Mouse (Mus musculus) midbrain, embryonic 10.5 days (tissue): ENCODE measurements around the gene Golga7b. TPM values are rescaled to one million over a fixed set of nuclear protein-coding genes. Genes with fewer than 3 reads are reported as not detected.

Experiments
- DNase-seq: peaks from one replicate; pipeline ENCODE4 v3.0.0-alpha.2; 2017; ENCODE audit warnings: low spot score
- H3K27ac ChIP-seq: fragments of 300-500 bp; sonication (generic); replicated peaks from 2 replicates; pipeline ENCODE4 v1.5.1; 2016; ENCODE audit warnings: mild to moderate bottlenecking
- H3K27me3 ChIP-seq: fragments of 300-500 bp; sonication (generic); 2 replicates; pipeline ENCODE4 v1.6.1; 2016; ENCODE audit warnings: low read depth, mild to moderate bottlenecking; ENCODE audit not compliant: poor library complexity, severe bottlenecking
- H3K36me3 ChIP-seq: fragments of 300-500 bp; sonication (generic); 2 replicates; pipeline ENCODE4 v1.6.1; 2016; ENCODE audit warnings: mild to moderate bottlenecking, moderate library complexity
- H3K4me1 ChIP-seq: fragments of 300-500 bp; sonication (generic); 2 replicates; pipeline ENCODE4 v1.6.1; 2016
- H3K4me3 ChIP-seq: fragments of 300-500 bp; sonication (generic); 2 replicates; pipeline ENCODE4 v1.5.1; 2016; ENCODE audit warnings: mild to moderate bottlenecking, moderate library complexity
- H3K9me3 ChIP-seq: fragments of 300-500 bp; sonication (generic); replicated peaks from 2 replicates; pipeline ENCODE4 v1.6.1; 2016; ENCODE audit warnings: mild to moderate bottlenecking
- WGBS: fragments of 180-500 bp; shearing (Covaris S2); methylation state at CpG from one replicate; pipeline ENCODE4 v1.1.7; 2016; 5-methylcytosine and 5-hydroxymethylcytosine counted together
- polyA plus RNA-seq: library from polyadenylated mRNA; unstranded; fragments of >200 nt; fragmentation: Nextera tagmentation; extraction: Ambion mirVana; gene quantifications from 2 replicates; pipeline ENCODE4 v1.2.1, GENCODE M21; 2016

Golga7b gene
- polyA plus RNA-seq, 1 experiment from 2014 or later: 1.0 TPM

DNA sequence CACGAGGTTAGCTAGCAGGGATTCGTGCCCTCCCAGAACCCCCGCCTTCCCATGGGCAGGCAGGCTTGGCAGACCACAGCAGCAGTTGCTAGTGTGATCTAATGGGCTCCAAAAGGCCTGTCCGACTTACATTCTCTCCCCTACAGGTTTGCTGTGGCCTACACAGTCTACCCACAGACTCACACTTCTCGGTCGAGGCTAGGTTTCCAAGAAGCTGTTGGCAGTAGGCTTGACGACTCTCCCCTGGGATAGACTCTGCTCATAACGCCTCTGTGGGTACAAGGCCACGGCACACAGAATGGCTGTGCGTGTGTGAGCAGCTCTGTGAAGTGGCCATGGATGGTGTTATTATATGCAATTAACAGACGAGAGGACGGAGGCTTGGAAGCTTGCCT lies 9.9 kb downstream of the Golga7b start:
- no peak overlapping the region for H3K27ac ChIP-seq
- whole genome bisulfite sequencing: 86% methylated on average over 12 of the region's 12 CpGs
- DNase-seq: no peak
- H3K4me3 ChIP-seq: no peak overlapping the region
- peaks cover 45% of the 10 kb centered on the region for H3K27me3 ChIP-seq
- H3K4me1 ChIP-seq: peaks cover 14% of the 10 kb centered on the region
- H3K9me3 ChIP-seq: no peaks in the 10 kb centered on the region
- H3K36me3 ChIP-seq: no peaks in the 10 kb centered on the region

DNA sequence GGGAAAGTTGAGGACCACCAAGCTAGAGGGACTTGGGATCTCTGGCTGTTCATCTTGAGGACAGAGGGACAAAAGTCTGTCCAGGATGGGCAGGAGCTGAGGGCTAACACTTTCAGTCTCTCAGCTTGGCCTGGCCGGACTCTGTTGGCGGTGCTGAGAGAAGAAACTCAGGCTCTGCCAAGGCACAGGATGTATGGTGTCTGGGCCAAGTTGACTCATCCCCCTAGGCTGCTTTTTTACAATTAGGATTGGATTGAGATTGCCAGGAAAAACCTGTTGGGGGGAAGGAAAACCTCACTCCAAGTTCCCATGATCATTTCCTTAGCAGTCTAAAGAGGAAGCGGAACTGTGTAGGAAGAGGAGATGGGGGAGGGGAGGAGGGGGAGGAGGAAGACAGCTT lies 10.7 kb downstream of the Golga7b start:
- Histone ChIP-seq H3K4me1 (peaks cover 14% of the 10 kb centered on the region), H3K27me3 (peaks cover 42% of the 10 kb centered on the region), H3K4me3 (no peak overlapping the region), H3K9me3 (no peaks in the 10 kb centered on the region), H3K27ac (no peak overlapping the region), H3K36me3 (no peaks in the 10 kb centered on the region)
- no peak for DNase-seq
- 88% methylated on average over 3 of the region's 3 CpGs for whole genome bisulfite sequencing

DNA sequence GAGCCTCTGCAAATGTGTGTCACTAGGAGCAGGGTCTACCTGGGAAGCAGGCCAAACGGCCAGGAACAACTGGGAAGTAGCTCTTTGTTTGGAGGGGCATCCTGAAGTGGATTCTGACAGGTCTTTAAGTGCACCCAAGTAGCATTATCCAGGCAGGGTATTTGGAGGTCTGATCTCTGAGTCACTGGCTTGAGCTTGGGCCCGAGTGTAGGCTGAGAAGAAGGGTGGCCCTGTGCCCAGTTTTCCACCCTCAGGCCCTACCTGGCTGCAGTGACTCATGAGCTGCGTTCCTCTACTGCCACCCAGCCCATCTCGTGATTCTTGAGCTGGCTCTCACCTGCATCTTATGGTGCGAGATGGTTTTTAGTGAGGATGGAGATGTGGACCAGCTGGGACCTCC lies 11.2 kb downstream of the Golga7b start:
- WGBS: 70% methylated on average over 5 of the region's 5 CpGs
- H3K4me3 ChIP-seq: no peak overlapping the region
- no peaks in the 10 kb centered on the region for H3K36me3 ChIP-seq

DNA sequence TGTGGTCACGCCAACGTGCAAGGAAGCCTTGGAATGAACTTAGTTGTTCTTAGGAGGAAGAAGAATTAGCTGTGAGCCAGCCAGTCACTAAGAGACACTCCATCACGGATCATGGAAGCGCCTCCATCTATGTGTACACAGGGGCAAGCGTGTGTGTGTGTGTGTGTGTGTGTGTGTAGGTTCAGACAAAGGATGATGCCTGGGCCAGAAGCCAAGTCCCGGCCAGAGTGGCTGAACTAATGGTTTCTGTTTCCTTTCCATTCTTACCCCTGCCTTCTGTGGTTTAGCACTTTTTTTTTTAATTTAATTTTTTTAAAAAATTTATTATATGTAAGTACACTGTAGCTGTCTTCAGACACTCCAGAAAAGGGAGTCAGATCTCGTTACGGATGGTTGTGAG lies 13.1 kb downstream of the Golga7b start:
- 85% methylated on average over 8 of the region's 8 CpGs for WGBS
- DNase-seq: no peak
- Histone ChIP-seq H3K9me3 (no peaks in the 10 kb centered on the region), H3K4me3 (no peak overlapping the region), H3K36me3 (no peaks in the 10 kb centered on the region), H3K27me3 (peaks cover 21% of the 10 kb centered on the region), H3K27ac (no peak overlapping the region), H3K4me1 (peaks cover 9% of the 10 kb centered on the region)

More for the DNA sequence above, 11.2 kb downstream of the Golga7b start:
- Histone ChIP-seq H3K4me1 (peaks cover 14% of the 10 kb centered on the region), H3K27me3 (peaks cover 37% of the 10 kb centered on the region), H3K9me3 (no peaks in the 10 kb centered on the region), H3K27ac (no peak overlapping the region)
- DNase-seq: no peak

DNA sequence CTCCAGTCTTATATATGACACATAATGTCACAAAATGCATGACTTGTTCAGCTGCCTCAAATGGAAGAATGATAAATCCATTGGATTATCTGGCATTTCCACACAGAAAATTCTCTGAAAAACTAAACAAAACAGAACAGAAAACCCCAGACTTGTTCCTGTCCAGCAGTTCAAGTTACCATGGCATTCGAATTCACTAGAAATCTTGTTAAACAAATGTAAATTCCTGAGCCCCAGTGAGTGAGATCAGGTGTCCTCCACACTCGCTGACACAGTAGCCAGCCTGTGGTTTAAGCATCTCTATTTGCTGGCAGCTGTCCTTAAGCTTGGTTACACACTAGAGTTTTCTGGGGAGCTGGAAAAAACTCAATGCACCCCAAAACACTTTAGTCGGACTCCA lies 16.1 kb downstream of the Golga7b start:
- 53% methylated on average over 3 of the region's 3 CpGs for WGBS

DNA sequence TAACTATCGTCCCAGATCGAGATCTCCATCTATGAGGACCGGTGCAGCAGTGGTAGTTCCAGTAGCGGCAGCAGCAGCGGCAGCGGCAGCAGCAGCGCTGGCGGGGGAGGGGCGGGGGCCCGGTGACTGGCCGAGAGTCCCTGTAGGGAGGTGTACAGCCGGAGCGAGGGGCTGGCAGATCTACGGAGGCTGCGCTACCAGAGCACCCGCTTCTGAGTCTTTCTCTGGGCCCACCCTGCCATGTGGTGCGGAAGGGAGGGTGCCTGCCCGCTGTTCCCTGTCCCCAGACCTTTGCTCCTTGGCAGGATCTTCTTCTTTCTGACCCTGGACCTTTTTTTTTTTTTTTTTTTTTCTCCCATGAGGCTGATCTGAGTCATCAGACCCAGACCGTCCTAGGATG lies 21.0 kb downstream of the Golga7b start:
- DNase-seq: peak; percentile 58
- Histone ChIP-seq H3K9me3 (no peaks in the 10 kb centered on the region), H3K27ac (no peak overlapping the region; the same call in 1 of the 2 replicates), H3K27me3 (peaks cover 34% of the 10 kb centered on the region), H3K4me3 (peak overlapping the region; percentile 48), H3K4me1 (peaks cover 10% of the 10 kb centered on the region), H3K36me3 (no peaks in the 10 kb centered on the region)
- WGBS: under 1% methylated on average over 19 of the region's 19 CpGs

More for the DNA sequence above, 16.1 kb downstream of the Golga7b start:
- H3K4me3 ChIP-seq: no peak overlapping the region
- no peak for DNase-seq
- no peaks in the 10 kb centered on the region for H3K36me3 ChIP-seq
- H3K27me3 ChIP-seq: peaks cover 17% of the 10 kb centered on the region
- no peaks in the 10 kb centered on the region for H3K9me3 ChIP-seq
- peaks cover 7% of the 10 kb centered on the region for H3K4me1 ChIP-seq
- H3K27ac ChIP-seq: no peak overlapping the region

DNA sequence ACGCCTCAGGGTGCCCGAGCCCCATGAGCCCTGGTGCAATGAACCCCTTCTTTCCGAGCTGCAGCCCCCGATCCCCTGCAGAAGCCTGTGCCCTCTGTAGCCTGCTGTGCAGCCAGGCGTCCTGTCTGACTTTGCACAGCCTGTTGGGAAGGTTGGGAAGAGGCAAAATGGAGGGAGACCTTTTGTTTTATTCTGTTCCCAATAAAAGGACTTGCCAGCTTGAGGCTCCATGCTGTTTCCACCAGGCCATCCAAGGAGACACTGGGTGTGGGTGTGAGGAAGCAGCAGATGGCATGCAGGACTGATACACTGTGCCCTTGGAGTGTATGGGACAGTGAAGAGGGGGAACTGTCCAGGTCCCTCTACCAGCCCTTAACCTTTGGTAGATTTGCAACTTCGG lies 22.7 kb downstream of the Golga7b start:
- H3K27ac ChIP-seq: no peak overlapping the region
- peaks cover 31% of the 10 kb centered on the region for H3K27me3 ChIP-seq
- no peak overlapping the region for H3K4me3 ChIP-seq
- 54% methylated on average over 6 of the region's 6 CpGs for WGBS
- H3K36me3 ChIP-seq: no peaks in the 10 kb centered on the region
- H3K4me1 ChIP-seq: peaks cover 10% of the 10 kb centered on the region
- no peaks in the 10 kb centered on the region for H3K9me3 ChIP-seq
- no peak for DNase-seq

DNA sequence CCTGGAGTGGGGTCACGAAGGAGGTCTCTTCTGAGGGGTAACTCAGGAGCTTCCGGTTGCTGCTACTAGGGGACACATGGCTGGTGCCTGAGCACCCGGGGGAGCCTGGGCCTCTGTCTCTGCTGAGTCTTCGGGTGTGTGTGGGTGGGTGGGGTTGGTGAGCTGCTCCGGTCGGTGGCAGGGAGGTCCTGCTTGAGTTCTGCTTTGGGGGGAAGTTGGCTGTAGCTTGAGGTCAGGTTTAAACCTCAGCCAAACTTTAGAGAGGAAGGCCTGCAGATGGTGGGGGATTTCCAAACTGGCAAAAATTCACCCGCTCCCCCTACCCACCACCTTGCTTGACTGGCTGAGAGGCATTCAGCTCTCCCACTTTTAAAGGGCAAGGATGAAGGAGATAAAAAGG lies 23.8 kb downstream of the Golga7b start:
- H3K27ac ChIP-seq: no peak overlapping the region
- peaks cover 31% of the 10 kb centered on the region for H3K27me3 ChIP-seq
- no peak overlapping the region for H3K4me3 ChIP-seq
- peaks cover 10% of the 10 kb centered on the region for H3K4me1 ChIP-seq
- no peaks in the 10 kb centered on the region for H3K9me3 ChIP-seq
- H3K36me3 ChIP-seq: no peaks in the 10 kb centered on the region
- no peak for DNase-seq
- WGBS: 82% methylated on average over 7 of the region's 7 CpGs

DNA sequence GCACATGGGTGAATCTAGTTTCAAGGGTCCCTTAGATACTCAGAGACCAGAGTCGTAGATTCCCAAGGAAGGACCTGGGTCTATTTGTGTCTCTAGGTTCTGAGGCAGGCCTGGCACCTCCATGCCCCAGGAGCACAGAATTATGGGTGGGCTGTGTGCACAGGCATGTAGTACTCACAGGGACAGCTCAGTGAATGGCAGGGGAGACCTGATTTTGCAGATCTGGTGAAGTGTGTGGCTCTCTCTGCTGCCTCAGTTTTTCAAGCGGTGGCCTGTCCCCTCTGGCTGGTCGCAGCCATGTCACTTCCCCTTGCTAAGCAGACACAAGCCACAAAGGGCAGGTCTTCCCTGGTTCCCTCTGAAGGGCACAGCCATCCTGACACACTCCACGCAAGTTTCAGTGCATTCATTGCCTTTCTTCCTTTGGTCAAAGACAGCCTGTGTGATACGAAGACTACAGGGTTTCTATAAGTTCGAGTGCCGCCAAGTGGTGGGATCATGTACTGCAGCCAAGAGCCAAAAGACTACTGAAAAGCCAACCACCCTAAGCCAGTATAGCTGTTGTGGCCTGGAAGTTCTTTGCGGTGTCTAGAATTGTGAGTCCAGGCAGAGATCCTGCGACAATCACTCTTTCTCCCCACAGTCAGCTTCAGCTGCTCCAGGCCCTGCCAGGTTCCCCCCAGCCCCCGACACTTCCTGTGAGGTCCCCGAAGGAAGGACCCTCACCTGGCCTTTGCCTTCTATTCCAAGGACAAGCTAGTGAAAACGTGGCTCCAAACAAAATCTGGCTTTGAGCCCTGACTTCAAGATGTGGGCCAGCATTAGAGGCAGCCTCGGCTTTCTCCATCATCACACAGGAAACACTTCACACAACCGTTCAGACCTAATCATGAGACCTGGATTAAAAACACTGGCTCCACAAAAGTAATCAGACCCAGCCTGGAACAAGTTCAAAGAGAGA lies 24.9 kb downstream of the Golga7b start:
- H3K27ac ChIP-seq: no peak overlapping the region
- H3K36me3 ChIP-seq: no peaks in the 10 kb centered on the region
- H3K27me3 ChIP-seq: peaks cover 21% of the 10 kb centered on the region
- no peaks in the 10 kb centered on the region for H3K9me3 ChIP-seq
- H3K4me1 ChIP-seq: peaks cover 10% of the 10 kb centered on the region
- H3K4me3 ChIP-seq: no peak overlapping the region
- WGBS: 46% methylated on average over 14 of the region's 14 CpGs
- peak; percentile 77 for DNase-seq

DNA sequence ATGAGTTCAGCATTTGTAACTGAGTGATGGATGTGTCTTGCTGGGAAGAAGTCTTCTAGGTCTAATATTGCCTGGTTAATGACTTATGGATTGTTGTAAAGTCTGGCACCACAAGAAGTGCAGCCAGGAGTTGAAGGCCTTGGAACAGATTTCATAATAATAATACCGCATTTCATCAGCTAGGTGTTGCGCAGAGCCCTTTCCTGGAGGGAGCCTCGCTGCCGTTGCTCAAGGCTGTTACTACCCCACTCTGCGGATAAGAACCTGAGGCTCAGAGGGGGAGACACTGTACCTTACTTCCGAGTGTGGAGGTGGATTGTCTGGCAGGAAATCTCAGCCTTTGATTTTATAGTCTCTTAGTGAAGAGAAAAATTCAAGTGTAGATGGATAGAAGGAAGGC lies 29.9 kb downstream of the Golga7b start:
- Histone ChIP-seq H3K36me3 (no peaks in the 10 kb centered on the region), H3K4me3 (no peak overlapping the region), H3K9me3 (no peaks in the 10 kb centered on the region), H3K27me3 (no peaks in the 10 kb centered on the region), H3K27ac (no peak overlapping the region), H3K4me1 (peaks cover 5% of the 10 kb centered on the region)
- 86% methylated on average over 6 of the region's 6 CpGs for WGBS
- no peak for DNase-seq

DNA sequence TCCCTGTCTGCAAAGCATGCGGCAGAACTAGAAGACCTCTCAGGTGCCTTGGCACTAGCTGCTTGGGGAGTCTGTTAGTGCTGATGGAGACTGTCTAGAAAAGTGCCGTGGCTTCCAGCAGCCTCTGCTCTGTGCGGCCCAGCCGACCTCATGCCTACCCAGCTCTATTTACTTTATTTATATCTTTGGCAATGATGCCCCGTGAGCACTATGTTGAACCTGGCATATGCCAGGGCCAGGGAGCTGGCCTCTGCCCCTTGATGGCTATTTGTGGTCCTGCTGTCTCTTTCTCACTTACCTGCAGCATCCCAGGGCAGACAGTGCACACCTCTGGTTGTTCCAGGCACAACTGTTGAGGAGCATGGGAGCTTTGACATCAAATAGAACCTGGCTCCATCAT lies 31.1 kb downstream of the Golga7b start:
- DNase-seq: no peak
- 84% methylated on average over 5 of the region's 5 CpGs for WGBS

DNA sequence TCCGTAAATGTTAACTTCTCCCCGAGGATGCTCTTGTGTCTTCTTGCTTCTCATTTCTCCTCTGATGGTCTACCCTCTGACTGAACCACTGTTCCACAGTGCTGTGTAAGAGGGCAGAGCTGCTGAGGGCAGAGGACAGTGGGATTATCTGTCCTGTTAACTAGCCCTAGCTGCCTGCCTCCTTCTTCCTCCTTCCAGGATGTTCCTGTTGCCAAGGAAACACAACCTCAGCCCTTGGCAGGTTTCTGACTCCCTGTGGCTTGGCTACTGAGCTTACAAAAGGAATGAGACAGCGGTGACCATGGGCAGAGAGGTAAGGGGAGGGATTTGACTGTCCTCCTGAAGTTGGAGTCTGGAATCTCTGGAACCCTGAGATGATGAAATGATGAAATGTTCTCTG lies 32.2 kb downstream of the Golga7b start:
- Histone ChIP-seq H3K36me3 (no peaks in the 10 kb centered on the region), H3K4me3 (no peak overlapping the region), H3K9me3 (no peaks in the 10 kb centered on the region), H3K27ac (no peak overlapping the region), H3K27me3 (no peaks in the 10 kb centered on the region), H3K4me1 (peaks cover 5% of the 10 kb centered on the region)
- no peak for DNase-seq
- WGBS: 59% methylated on average over 3 of the region's 3 CpGs

More for the DNA sequence above, 31.1 kb downstream of the Golga7b start:
- Histone ChIP-seq H3K36me3 (no peaks in the 10 kb centered on the region), H3K27ac (no peak overlapping the region), H3K4me3 (no peak overlapping the region), H3K9me3 (no peaks in the 10 kb centered on the region), H3K27me3 (no peaks in the 10 kb centered on the region), H3K4me1 (peaks cover 5% of the 10 kb centered on the region)

DNA sequence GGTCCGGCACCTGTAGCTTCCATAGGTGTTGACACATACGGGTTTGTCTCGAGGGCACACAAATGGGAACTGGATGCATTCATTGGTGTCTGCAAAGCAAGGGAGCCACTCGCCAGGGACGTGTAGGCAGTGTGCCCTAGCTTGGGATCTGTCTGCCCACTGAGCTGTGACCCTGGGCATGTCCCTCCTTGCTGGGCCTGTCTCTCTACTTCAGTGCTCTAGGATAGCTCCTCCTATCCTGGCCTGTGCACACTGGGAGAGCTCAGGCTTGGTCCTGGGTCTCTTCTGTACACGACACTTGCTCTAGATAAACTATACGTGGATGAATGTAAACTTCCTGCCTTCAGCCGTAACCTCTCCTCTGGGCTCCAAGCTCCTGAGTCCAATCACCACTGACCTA lies 36.8 kb downstream of the Golga7b start:
- Histone ChIP-seq H3K36me3 (no peaks in the 10 kb centered on the region), H3K4me1 (peaks cover 8% of the 10 kb centered on the region), H3K27ac (no peak overlapping the region), H3K4me3 (no peak overlapping the region), H3K27me3 (no peaks in the 10 kb centered on the region), H3K9me3 (no peaks in the 10 kb centered on the region)
- DNase-seq: no peak
- WGBS: 81% methylated on average over 8 of the region's 8 CpGs
